Mouse (Mus musculus) urinary bladder, postnatal 10 days (tissue): ENCODE measurements around the gene Pglyrp3.
A peak's percentile ranks its signal among the peaks of the same experiment; 100 is the strongest.
"Not testable (repeated sequence)": the region's sequence is repeated elsewhere in the genome, so short reads cannot be mapped to it uniquely, and the experiment has no call there.

Source experiments
- DNase-seq: peaks from one replicate; pipeline ENCODE4 v3.0.0; 2022; ENCODE audit warnings: low spot score

Pglyrp3 gene

GRCm38 (mm10) chr3:92014283-92014682 is at the start of gene Pglyrp3:
TSS of gene Pglyrp3 (plus strand) at chr3:92014583.
- no peak for DNase-seq

GRCm38 (mm10) chr3:92011001-92011400 is 3.4 kb upstream of the Pglyrp3 start:
- no peak for DNase-seq

GRCm38 (mm10) chr3:92024541-92024940 is 10.2 kb downstream of the Pglyrp3 start:
- DNase-seq = not testable (repeated sequence)

GRCm38 (mm10) chr3:92033203-92033602 is 18.8 kb downstream of the Pglyrp3 start:
- no peak for DNase-seq

GRCm38 (mm10) chr3:92033892-92034291 is 19.5 kb downstream of the Pglyrp3 start:
- no peak for DNase-seq

GRCm38 (mm10) chr3:92050382-92051054 is 36.1 kb downstream of the Pglyrp3 start:
- no peak for DNase-seq

- peak; percentile 11 for DNase-seq
Measured at GRCm38 (mm10) chr3:92080462-92081284, 66.3 kb downstream of the Pglyrp3 start.
